In genomic region chr12:15895215-15895614, GRCm38 (mm10) we compare ENCODE assay signal across 18 mouse cellular contexts.
DNase-seq lines count a peak whose midpoint lies in the region; ATAC-seq and TF ChIP-seq lines count a peak whose summit lies in the region.
"Had no signal": no experiment of that assay in that cellular context is flagged by ENCODE, and none has a peak within 500 bp of the region (broad histone marks: within the 10 kb centered on the region; RNA-seq: fewer than 3 reads in every experiment).

No protein-coding gene starts in this region.

- ATAC-seq in CD4-positive, CD25-positive, alpha-beta regulatory T cell, adult 4 months: no peak
- ATAC-seq in common myeloid progenitor, adult 5-6 weeks (replicated peaks; ENCODE audit: low read depth, poor library complexity, severe bottlenecking): 0 out of 2 replicates have a peak, but pooled peaks have one; percentile 22
- ATAC-seq in megakaryocyte-erythroid progenitor cell, adult 5-6 weeks (replicated peaks; ENCODE audit: low FRiP score, low TSS enrichment, poor library complexity, severe bottlenecking): peak; percentile 65
- ATAC-seq: intestine, embryonic 15.5 days had no signal

- intact Hi-C loops in left cerebral cortex, adult 2 months (cut with DNase I): loop anchor here (5.0 kb wide), 1 partner anchor 257 kb away; no protein-coding TSS in a partner anchor
- intact Hi-C loops in left cerebral cortex, postnatal 10 days (cut with DNase I): no loop called here

- no peak overlapping the region for H3K4me3 ChIP-seq in left cerebral cortex, adult 2 months
- H3K4me3 ChIP-seq: embryonic facial prominence, embryonic 15.5 days; forebrain, embryonic 12.5 days; hindbrain, embryonic 13.5 days; intestine, embryonic 15.5 days; lung, embryonic 15.5 days; megakaryocyte, embryonic 14.5 days; stomach, embryonic 15.5 days had no signal

- no peak overlapping the region for H3K27ac ChIP-seq in left cerebral cortex, adult 2 months
- H3K27ac ChIP-seq: embryonic facial prominence, embryonic 15.5 days; forebrain, embryonic 12.5 days; hindbrain, embryonic 13.5 days; intestine, embryonic 15.5 days; lung, embryonic 15.5 days; stomach, embryonic 15.5 days had no signal

- TF ChIP-seq CTCF in left cerebral cortex, adult 2 months (IDR thresholded peaks at IDR 0.05): peak; percentile 20

- DNase-seq in CD4-positive, CD25-positive, alpha-beta regulatory T cell, adult 2 months (ENCODE audit: low read depth, low spot score): peak; percentile 8
- DNase-seq in left cerebral cortex, adult 2 months (ENCODE audit: extremely low spot score in 1 of 2, low spot score in 2 of 2): no peak
- no peak for DNase-seq in left cerebral cortex, postnatal 10 days (ENCODE audit: extremely low spot score in 1 of 2, low spot score in 2 of 2)
- no peak for DNase-seq in right cerebral cortex, postnatal 14 days
- DNase-seq in adrenal gland, adult (ENCODE audit: inconsistent age in 2 of 2, low spot score in 1 of 2): no peak
- DNase-seq: right cerebral cortex, adult 18-20 months; spleen, adult 18-20 months; thymus, postnatal 25 days had no signal
